Mouse (Mus musculus): ENCODE results near the gene Lamtor4. TPM values are rescaled to one million over a fixed set of nuclear protein-coding genes. Genes with fewer than 3 reads are reported as not detected.

Lamtor4 gene
- total and polyA plus RNA-seq, 2 experiments from 2014 or later, result 57.2 to 90.9 TPM

DNA sequence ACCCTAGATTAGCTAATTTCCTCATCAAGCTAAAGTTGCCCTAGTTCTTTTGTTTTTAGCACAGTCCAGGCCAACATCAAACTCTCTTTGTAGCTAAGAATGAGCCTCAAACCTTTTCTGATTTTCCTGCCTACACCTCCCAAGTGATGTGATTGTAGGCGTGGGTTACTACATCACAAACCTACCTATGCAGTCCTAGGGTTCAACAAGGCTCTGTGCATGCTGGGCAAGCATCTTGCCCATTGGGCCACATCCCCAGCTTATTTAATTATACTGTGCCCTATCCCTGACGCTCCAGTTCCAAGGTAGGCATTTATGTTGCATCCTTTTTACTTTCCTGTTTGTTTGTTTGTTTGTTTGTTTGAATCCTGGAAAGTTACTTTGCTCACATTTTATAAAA lies 29.6 kb upstream of the Lamtor4 start, which contains the start of gene Nxpe5:
TSS of gene Nxpe5 (plus strand) at position 199 of the 400 bp plus-strand sequence.
- Histone ChIP-seq H3K27ac (ENCODE audit: low read depth, low read length) (no peak within 1 kb of the TSS), H3K4me2 (ENCODE audit: low read depth) (no peak within 1 kb of the TSS), H3K4me1 (ENCODE audit: insufficient read depth) (no peaks in the 10 kb centered on the region), H3K9me3 (ENCODE audit: low read length) (no peaks in the 10 kb centered on the region), H3K9ac (no peak within 1 kb of the TSS), H3K4me3 (ENCODE audit: low read depth, low read length) (no peak within 1 kb of the TSS), H3K27me3 (ENCODE audit: insufficient read depth, low read length) (no peaks in the 10 kb centered on the region), H3K36me3 (ENCODE audit: insufficient read depth) (no peaks in the 10 kb centered on the region)
- no peak for TF ChIP-seq CTCF (IDR thresholded peaks at IDR 0.05; ENCODE audit: low read depth)
- ATAC-seq (no peak), DNase-seq (no peak)
- WGBS, result 50% methylated on average over 2 of the region's 2 CpGs

GRCm38 (mm10) chr5:138226491-138226890 lies 28.8 kb upstream of the Lamtor4 start:
- Histone ChIP-seq H3K36me3 (ENCODE audit: insufficient read depth) (no peaks in the 10 kb centered on the region), H3K27ac (ENCODE audit: low read depth, low read length) (no peak overlapping the region), H3K4me1 (ENCODE audit: insufficient read depth) (no peaks in the 10 kb centered on the region), H3K27me3 (ENCODE audit: insufficient read depth, low read length) (no peaks in the 10 kb centered on the region), H3K4me2 (ENCODE audit: low read depth) (no peak overlapping the region), H3K9me3 (ENCODE audit: low read length) (no peaks in the 10 kb centered on the region), H3K9ac (no peak overlapping the region), H3K4me3 (ENCODE audit: low read depth, low read length) (no peak overlapping the region)
- WGBS, result 75% methylated on average over 4 of the region's 4 CpGs
- DNase-seq (no peak), ATAC-seq (no peak)
- TF ChIP-seq CTCF (IDR thresholded peaks at IDR 0.05; ENCODE audit: low read depth), result no peak

DNA sequence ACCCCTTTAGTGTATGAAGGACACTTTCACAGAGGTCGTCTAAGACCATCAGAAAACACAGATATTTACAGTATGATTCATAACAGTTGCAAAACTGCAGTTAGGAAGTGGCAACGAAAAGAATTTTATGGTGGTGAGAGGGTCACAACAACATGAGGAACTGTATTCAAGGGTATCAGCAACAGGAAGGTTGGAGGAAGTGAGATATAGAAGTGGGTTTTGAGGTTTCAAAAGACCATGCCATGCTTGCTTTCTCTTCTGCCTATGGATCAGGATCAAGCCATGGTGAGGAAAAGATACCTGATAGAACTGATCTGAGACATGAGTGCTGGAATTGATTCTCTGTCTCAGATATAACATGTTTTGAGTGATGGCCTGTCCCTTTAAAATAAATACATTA lies 27.9 kb upstream of the Lamtor4 start:
- H3K27ac ChIP-seq (ENCODE audit: low read depth, low read length), result no peak overlapping the region
- no peaks in the 10 kb centered on the region for H3K36me3 ChIP-seq (ENCODE audit: insufficient read depth)
- TF ChIP-seq CTCF (IDR thresholded peaks at IDR 0.05; ENCODE audit: low read depth), result no peak
- no peak overlapping the region for H3K9ac ChIP-seq
- WGBS, result 74% methylated on average over 2 of the region's 2 CpGs
- H3K4me1 ChIP-seq (ENCODE audit: insufficient read depth), result no peaks in the 10 kb centered on the region
- no peak overlapping the region for H3K4me2 ChIP-seq (ENCODE audit: low read depth)
- no peak for DNase-seq
- no peak for ATAC-seq
- no peak overlapping the region for H3K4me3 ChIP-seq (ENCODE audit: low read depth, low read length)
- H3K9me3 ChIP-seq (ENCODE audit: low read length), result no peaks in the 10 kb centered on the region
- no peaks in the 10 kb centered on the region for H3K27me3 ChIP-seq (ENCODE audit: insufficient read depth, low read length)

GRCm38 (mm10) chr5:138228026-138228425 lies 27.3 kb upstream of the Lamtor4 start:
- Histone ChIP-seq H3K27me3 (ENCODE audit: insufficient read depth, low read length) (no peaks in the 10 kb centered on the region), H3K4me2 (ENCODE audit: low read depth) (no peak overlapping the region), H3K9ac (no peak overlapping the region), H3K4me3 (ENCODE audit: low read depth, low read length) (no peak overlapping the region), H3K36me3 (ENCODE audit: insufficient read depth) (no peaks in the 10 kb centered on the region), H3K9me3 (ENCODE audit: low read length) (no peaks in the 10 kb centered on the region), H3K4me1 (ENCODE audit: insufficient read depth) (no peaks in the 10 kb centered on the region), H3K27ac (ENCODE audit: low read depth, low read length) (no peak overlapping the region)
- WGBS, result 61% methylated on average over 3 of the region's 3 CpGs
- peak; percentile 44 for TF ChIP-seq CTCF (IDR thresholded peaks at IDR 0.05; ENCODE audit: low read depth)
- ATAC-seq, result no peak
- DNase-seq, result no peak

- no peak overlapping the region for H3K4me2 ChIP-seq (ENCODE audit: low read depth)
- no peak overlapping the region for H3K4me3 ChIP-seq (ENCODE audit: low read depth, low read length)
- no peak overlapping the region for H3K27ac ChIP-seq (ENCODE audit: low read depth, low read length)
- no peaks in the 10 kb centered on the region for H3K27me3 ChIP-seq (ENCODE audit: insufficient read depth, low read length)
- WGBS, result 98% methylated on average over 3 of the region's 3 CpGs
- H3K36me3 ChIP-seq (ENCODE audit: insufficient read depth), result no peaks in the 10 kb centered on the region
- no peaks in the 10 kb centered on the region for H3K9me3 ChIP-seq (ENCODE audit: low read length)
- no peak for DNase-seq
- ATAC-seq, result no peak
- TF ChIP-seq CTCF (IDR thresholded peaks at IDR 0.05; ENCODE audit: low read depth), result no peak
- no peaks in the 10 kb centered on the region for H3K4me1 ChIP-seq (ENCODE audit: insufficient read depth)
- H3K9ac ChIP-seq, result no peak overlapping the region
These were observed 25.8 kb upstream of the Lamtor4 start for GRCm38 (mm10) chr5:138229511-138229910.

- H3K4me2 ChIP-seq (ENCODE audit: low read depth), result no peak overlapping the region
- H3K27me3 ChIP-seq (ENCODE audit: insufficient read depth, low read length), result no peaks in the 10 kb centered on the region
- H3K36me3 ChIP-seq (ENCODE audit: insufficient read depth), result no peaks in the 10 kb centered on the region
- H3K9me3 ChIP-seq (ENCODE audit: low read length), result no peaks in the 10 kb centered on the region
- no peak for TF ChIP-seq CTCF (IDR thresholded peaks at IDR 0.05; ENCODE audit: low read depth)
- H3K27ac ChIP-seq (ENCODE audit: low read depth, low read length), result no peak overlapping the region
- WGBS, result 83% methylated on average over 2 of the region's 2 CpGs
- no peak overlapping the region for H3K9ac ChIP-seq
- H3K4me1 ChIP-seq (ENCODE audit: insufficient read depth), result no peaks in the 10 kb centered on the region
- no peak for DNase-seq
- ATAC-seq, result no peak
- no peak overlapping the region for H3K4me3 ChIP-seq (ENCODE audit: low read depth, low read length)
These were observed 21.5 kb upstream of the Lamtor4 start for GRCm38 (mm10) chr5:138233778-138234177.

DNA sequence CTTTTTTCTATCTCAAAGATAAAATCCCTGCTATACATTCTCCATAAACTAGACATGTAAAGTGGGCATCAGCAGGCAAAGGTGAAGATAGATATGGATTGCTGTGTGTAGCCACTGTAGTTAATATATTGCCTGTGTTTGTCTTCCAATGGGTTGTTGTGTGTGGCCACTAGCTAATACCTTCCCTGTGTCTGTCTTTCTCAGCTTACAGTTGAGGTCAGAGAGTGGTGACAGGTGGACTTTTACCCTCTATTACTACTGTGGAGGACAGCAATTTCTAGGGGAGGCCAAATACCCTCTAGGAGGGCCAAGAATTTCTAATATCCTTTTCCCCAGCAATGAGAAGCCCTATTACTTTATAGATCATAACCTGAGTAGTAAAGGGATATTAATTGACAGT lies 21.1 kb upstream of the Lamtor4 start:
- no peaks in the 10 kb centered on the region for H3K4me1 ChIP-seq (ENCODE audit: insufficient read depth)
- ATAC-seq, result no peak
- no peaks in the 10 kb centered on the region for H3K36me3 ChIP-seq (ENCODE audit: insufficient read depth)
- no peak overlapping the region for H3K9ac ChIP-seq
- H3K9me3 ChIP-seq (ENCODE audit: low read length), result no peaks in the 10 kb centered on the region
- no peak overlapping the region for H3K4me2 ChIP-seq (ENCODE audit: low read depth)
- H3K27me3 ChIP-seq (ENCODE audit: insufficient read depth, low read length), result no peaks in the 10 kb centered on the region
- H3K27ac ChIP-seq (ENCODE audit: low read depth, low read length), result no peak overlapping the region
- DNase-seq, result no peak
- no peak for TF ChIP-seq CTCF (IDR thresholded peaks at IDR 0.05; ENCODE audit: low read depth)
- H3K4me3 ChIP-seq (ENCODE audit: low read depth, low read length), result no peak overlapping the region

DNA sequence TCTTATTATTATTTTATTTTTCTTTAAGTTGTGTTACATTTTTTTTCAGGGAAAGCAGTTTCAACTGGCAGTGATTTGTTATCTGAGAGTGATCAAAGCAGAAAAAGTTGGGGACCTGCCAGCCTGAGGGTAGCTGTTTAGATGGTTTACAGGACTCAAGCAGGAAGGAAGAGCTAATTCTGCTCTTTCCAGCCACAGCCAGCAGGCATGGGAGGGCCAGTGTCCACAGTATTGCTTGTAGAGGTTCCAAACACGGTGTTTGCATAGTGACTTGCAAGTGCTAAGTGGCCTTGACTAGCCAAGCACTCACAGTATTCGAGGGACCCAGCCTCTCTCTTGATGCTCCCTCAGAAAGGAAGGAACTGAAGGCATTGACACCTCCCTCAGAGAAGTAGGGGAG lies 13.8 kb upstream of the Lamtor4 start:
- ATAC-seq (no peak), DNase-seq (no peak)
- Histone ChIP-seq H3K36me3 (ENCODE audit: insufficient read depth) (no peaks in the 10 kb centered on the region), H3K27ac (ENCODE audit: low read depth, low read length) (no peak overlapping the region), H3K4me3 (ENCODE audit: low read depth, low read length) (no peak overlapping the region), H3K27me3 (ENCODE audit: insufficient read depth, low read length) (no peaks in the 10 kb centered on the region), H3K9me3 (ENCODE audit: low read length) (no peaks in the 10 kb centered on the region), H3K4me1 (ENCODE audit: insufficient read depth) (no peaks in the 10 kb centered on the region), H3K9ac (no peak overlapping the region), H3K4me2 (ENCODE audit: low read depth) (no peak overlapping the region)
- 61% methylated on average over 2 of the region's 2 CpGs for WGBS
- TF ChIP-seq CTCF (IDR thresholded peaks at IDR 0.05; ENCODE audit: low read depth), result no peak
